ENCODE assay signal across 23 mouse cellular contexts in the genomic region with DNA sequence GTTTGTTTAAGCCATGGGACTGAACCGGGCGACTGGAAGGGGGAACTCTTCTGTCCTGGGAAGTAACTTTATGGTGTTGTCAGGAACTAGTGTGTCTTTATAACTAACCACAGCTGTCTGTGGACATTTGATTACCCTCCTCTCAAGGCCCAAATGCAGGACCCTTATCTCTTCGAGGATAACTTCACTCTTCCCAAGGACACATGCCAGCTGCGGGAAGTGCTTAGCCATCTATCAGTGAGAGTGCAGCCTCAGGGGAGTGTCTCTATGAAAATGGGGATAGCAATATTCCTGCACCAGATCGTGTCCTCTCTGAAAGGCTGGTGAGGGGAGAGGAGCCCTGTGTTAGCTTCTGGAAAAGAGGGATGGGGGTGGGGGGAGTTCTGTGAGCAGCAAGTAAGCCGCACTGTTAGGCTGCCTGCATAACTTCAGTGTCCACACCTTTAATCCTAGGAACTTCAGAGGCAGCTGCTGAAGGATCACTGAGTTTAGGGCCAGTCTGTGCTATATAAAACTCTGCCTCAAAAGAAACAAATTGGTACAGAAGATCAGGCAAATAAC.
DNase-seq lines count a peak whose midpoint lies in the region; ATAC-seq and TF ChIP-seq lines count a peak whose summit lies in the region.
"Had no signal": no experiment of that assay in that cellular context is flagged by ENCODE, and none has a peak within 500 bp of the region (broad histone marks: within the 10 kb centered on the region; RNA-seq: fewer than 3 reads in every experiment).

No protein-coding gene starts in this region.

- no peak overlapping the region for H3K4me3 ChIP-seq in heart, embryonic 10.5 days
- H3K4me3 ChIP-seq in heart, embryonic 12.5 days, result no peak overlapping the region
- no peak overlapping the region for H3K4me3 ChIP-seq in lung, embryonic 14.5 days (ENCODE audit: low read depth, low read length)
- H3K4me3 ChIP-seq in lung, adult 2 months (replicated peaks; ENCODE audit: extremely low read depth, low read depth, low read length), result no peak overlapping the region
- H3K4me3 ChIP-seq: forebrain, embryonic 10.5 days; forebrain, embryonic 13.5 days; heart, embryonic 13.5 days; hindbrain, embryonic 12.5 days; hindbrain, embryonic 15.5 days had no signal

- no peaks in the 10 kb centered on the region for H3K36me3 ChIP-seq in heart, embryonic 10.5 days
- H3K36me3 ChIP-seq in heart, embryonic 12.5 days, result no peaks in the 10 kb centered on the region
- no peaks in the 10 kb centered on the region for H3K36me3 ChIP-seq in lung, embryonic 14.5 days (ENCODE audit: insufficient read depth)
- H3K36me3 ChIP-seq: forebrain, embryonic 10.5 days; heart, embryonic 13.5 days; hindbrain, embryonic 12.5 days; hindbrain, embryonic 15.5 days had no signal

- 42% methylated on average over 6 of the region's 6 CpGs for WGBS in heart, embryonic 10.5 days
- 25% methylated on average over 6 of the region's 6 CpGs for WGBS in heart, embryonic 12.5 days
- 27% methylated on average over 6 of the region's 6 CpGs for WGBS in lung, embryonic 14.5 days
- WGBS in lung, adult 2 months, result 34% methylated on average over 6 of the region's 6 CpGs

- no peak overlapping the region for H3K4me2 ChIP-seq in heart, embryonic 12.5 days
- H3K4me2 ChIP-seq in lung, embryonic 14.5 days, result no peak overlapping the region
- H3K4me2 ChIP-seq: forebrain, embryonic 13.5 days; heart, embryonic 13.5 days; hindbrain, embryonic 12.5 days; hindbrain, embryonic 15.5 days had no signal

- DNase-seq in embryo, embryonic 10.5 days (ENCODE audit: low spot score), result peak; percentile 0
- no peak for DNase-seq in embryo, embryonic 10 days (ENCODE audit: low spot score)
- DNase-seq in heart, embryonic 10.5 days (ENCODE audit: low spot score), result peak; percentile 73
- DNase-seq in lung, embryonic 14.5 days, result peak; percentile 21
- DNase-seq in lung, adult 2 months, result no peak
- DNase-seq in retina, postnatal 1 day, result peak; percentile 1
- no peak for DNase-seq in retina, embryonic 14.5 days (ENCODE audit: low spot score)
- DNase-seq: adrenal gland, adult 8-10 months; adrenal gland, postnatal 25 days; cerebellum, adult 11-12 months; cerebellum, adult 8-10 months; cerebellum, postnatal 10 days; cerebellum, postnatal 36 days; gastrocnemius, postnatal 10 days; gastrocnemius, postnatal 36 days had no signal

- no peak for ATAC-seq in heart, embryonic 12.5 days (ENCODE audit: insufficient number of reproducible peaks, low FRiP score)
- ATAC-seq in lung, embryonic 14.5 days (ENCODE audit: insufficient read depth), result peak; percentile 60; the same call in 1 of the 2 replicates
- ATAC-seq: activated CD4-positive, CD25-positive, alpha-beta regulatory T cell, adult 4 months; forebrain, embryonic 13.5 days; forebrain, embryonic 16.5 days had no signal

- H3K9me3 ChIP-seq in heart, embryonic 10.5 days, result no peaks in the 10 kb centered on the region
- no peaks in the 10 kb centered on the region for H3K9me3 ChIP-seq in heart, embryonic 12.5 days (replicated peaks)
- no peaks in the 10 kb centered on the region for H3K9me3 ChIP-seq in lung, embryonic 14.5 days (ENCODE audit: low read depth, low read length)
- H3K9me3 ChIP-seq: forebrain, embryonic 10.5 days; forebrain, embryonic 13.5 days; heart, embryonic 13.5 days; hindbrain, embryonic 12.5 days; hindbrain, embryonic 15.5 days had no signal

- no peak for TF ChIP-seq POLR2A in lung, adult 2 months (IDR thresholded peaks at IDR 0.05; ENCODE audit: borderline replicate concordance, extremely low read depth, low read depth, low read length)

- H3K27ac ChIP-seq in heart, embryonic 10.5 days, result no peak overlapping the region
- H3K27ac ChIP-seq in heart, embryonic 12.5 days (ENCODE audit: poor library complexity, severe bottlenecking), result no peak overlapping the region
- no peak overlapping the region for H3K27ac ChIP-seq in lung, embryonic 14.5 days (ENCODE audit: low read depth)
- H3K27ac ChIP-seq: forebrain, embryonic 10.5 days; forebrain, embryonic 13.5 days; heart, embryonic 13.5 days; hindbrain, embryonic 12.5 days; hindbrain, embryonic 15.5 days had no signal

- TF ChIP-seq CTCF in lung, embryonic 14.5 days (IDR thresholded peaks at IDR 0.05; ENCODE audit: low read depth), result no peak
- no peak for TF ChIP-seq CTCF in lung, adult 2 months (IDR thresholded peaks at IDR 0.05; ENCODE audit: insufficient read depth, low read length)

- no peak overlapping the region for H3K9ac ChIP-seq in heart, embryonic 12.5 days
- no peak overlapping the region for H3K9ac ChIP-seq in lung, embryonic 14.5 days
- H3K9ac ChIP-seq: forebrain, embryonic 13.5 days; heart, embryonic 13.5 days; hindbrain, embryonic 12.5 days; hindbrain, embryonic 15.5 days had no signal

- H3K27me3 ChIP-seq in heart, embryonic 10.5 days (ENCODE audit: insufficient read depth, poor library complexity, severe bottlenecking), result no peaks in the 10 kb centered on the region
- no peaks in the 10 kb centered on the region for H3K27me3 ChIP-seq in heart, embryonic 12.5 days (replicated peaks)
- H3K27me3 ChIP-seq in lung, embryonic 14.5 days (ENCODE audit: insufficient read depth, low read length), result no peaks in the 10 kb centered on the region
- H3K27me3 ChIP-seq: forebrain, embryonic 13.5 days; heart, embryonic 13.5 days; hindbrain, embryonic 12.5 days; hindbrain, embryonic 15.5 days had no signal

- 0 out of 2 replicates have a peak, but pooled peaks cover 3% of the 10 kb centered on the region for H3K4me1 ChIP-seq in heart, embryonic 10.5 days
- no peaks in the 10 kb centered on the region for H3K4me1 ChIP-seq in heart, embryonic 12.5 days (replicated peaks)
- H3K4me1 ChIP-seq in lung, embryonic 14.5 days (ENCODE audit: insufficient read depth), result no peaks in the 10 kb centered on the region
- no peaks in the 10 kb centered on the region for H3K4me1 ChIP-seq in lung, adult 2 months (ENCODE audit: control insufficient read depth, insufficient read depth, low read length)
- H3K4me1 ChIP-seq: forebrain, embryonic 10.5 days; forebrain, embryonic 13.5 days; heart, embryonic 13.5 days; hindbrain, embryonic 12.5 days; hindbrain, embryonic 15.5 days had no signal

Comparison
In these comparisons a context has a peak if more than half of its experiments do, and no peak if none do; other contexts are left out.
1. DNase-seq: peak in embryo, embryonic 10.5 days (single experiment), heart, embryonic 10.5 days (single experiment), lung, embryonic 14.5 days (single experiment) and retina, postnatal 1 day (single experiment); none in embryo, embryonic 10 days (single experiment), lung, adult 2 months (single experiment) and retina, embryonic 14.5 days (single experiment).